Mouse (Mus musculus): Measurements from ENCODE around the gene Gm14305.
"Not testable (repeated sequence)": the region's sequence is repeated elsewhere in the genome, so short reads cannot be mapped to it uniquely, and the experiment has no call there.

The Gm14305 gene

DNA sequence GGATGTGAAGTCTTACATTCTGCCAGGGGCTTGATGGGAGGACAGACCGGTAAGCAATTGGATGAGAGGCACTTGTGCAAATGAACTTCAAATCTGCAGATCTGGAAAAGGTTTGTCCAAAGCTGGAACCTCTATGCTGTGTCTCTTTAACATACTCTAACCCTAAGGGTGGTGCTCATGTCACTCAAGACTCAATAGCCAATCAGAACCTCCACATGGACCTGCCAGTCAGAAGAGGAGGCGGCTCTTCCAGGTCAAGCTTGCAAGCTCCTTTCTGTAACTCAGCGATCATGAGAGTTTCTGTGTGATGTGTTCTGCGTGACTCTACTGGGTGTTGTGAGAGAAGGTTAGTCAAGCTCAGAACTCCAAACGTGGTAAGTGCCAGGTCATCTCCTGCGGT is at the start of gene Gm14305:
Gene Gm14305, plus strand, starts transcription at position 278 of the 400 bp plus-strand sequence.
- not testable (repeated sequence) for DNase-seq (ENCODE audit: low spot score)

DNA sequence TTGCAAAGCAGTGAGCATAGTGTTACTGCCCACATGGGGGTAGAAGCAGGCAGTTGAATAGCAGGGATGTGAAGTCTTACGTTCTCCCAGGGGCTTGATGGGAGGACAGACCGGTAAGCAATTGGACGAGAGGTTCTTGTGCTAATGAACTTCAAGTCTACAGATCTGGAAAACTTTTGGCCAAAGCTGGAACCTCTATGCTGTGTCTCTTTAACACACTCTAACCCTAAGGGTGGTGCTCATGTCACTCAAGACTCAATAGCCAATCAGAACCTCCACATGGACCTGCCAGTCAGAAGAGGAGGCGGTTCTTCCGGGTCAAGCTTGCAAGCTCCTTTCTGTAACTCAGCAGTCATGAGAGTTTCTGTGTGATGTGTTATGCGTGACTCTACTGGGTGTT is 37.9 kb upstream of the Gm14305 start, which contains the start of gene Zfp973:
Gene Zfp973, plus strand, starts transcription at position 301 of the 400 bp plus-strand sequence.
- not testable (repeated sequence) for DNase-seq (ENCODE audit: low spot score)

Measured in yolk sac, embryonic 10.5 days (tissue).